In genomic region chr11:51648566-51648965, GRCm38 (mm10) we compare ENCODE assay signal across 9 mouse cellular contexts. TPM values are rescaled to one million over a fixed set of nuclear protein-coding genes. Genes with fewer than 3 reads are reported as not detected.
DNase-seq lines count a peak whose midpoint lies in the region; ATAC-seq and TF ChIP-seq lines count a peak whose summit lies in the region.
"Had no signal": no experiment of that assay in that cellular context is flagged by ENCODE, and none has a peak within 500 bp of the region (broad histone marks: within the 10 kb centered on the region; RNA-seq: fewer than 3 reads in every experiment).

No protein-coding gene starts in this region.

- peak overlapping the region; percentile 86 for H3K27ac ChIP-seq in heart, adult 2 months
- 0 out of 2 replicates have a peak overlapping the region, but pooled peaks have one; percentile 28 for H3K27ac ChIP-seq in embryonic facial prominence, embryonic 13.5 days
- H3K27ac ChIP-seq in kidney, embryonic 16.5 days (ENCODE audit: low read length): peak overlapping the region; percentile 70
- no peak overlapping the region for H3K27ac ChIP-seq in midbrain, embryonic 14.5 days (replicated peaks; ENCODE audit: low read depth, low read length)

- 39% methylated on average over 3 of the region's 3 CpGs for WGBS in heart, adult 2 months
- 12% methylated on average over 3 of the region's 3 CpGs for WGBS in embryonic facial prominence, embryonic 13.5 days
- WGBS in kidney, embryonic 16.5 days: 24% methylated on average over 3 of the region's 3 CpGs
- WGBS in midbrain, embryonic 14.5 days: 6% methylated on average over 3 of the region's 3 CpGs

- peak overlapping the region; percentile 87 for H3K9ac ChIP-seq in heart, adult 2 months (ENCODE audit: low read depth, low read length)
- H3K9ac ChIP-seq in embryonic facial prominence, embryonic 13.5 days: peak overlapping the region; percentile 81; the same call in 1 of the 2 replicates
- peak overlapping the region; percentile 51; the same call in 1 of the 2 replicates for H3K9ac ChIP-seq in kidney, embryonic 16.5 days (replicated peaks; ENCODE audit: low read length)
- H3K9ac ChIP-seq in midbrain, embryonic 14.5 days (replicated peaks; ENCODE audit: low read length): 0 out of 2 replicates have a peak overlapping the region, but pooled peaks have one; percentile 9

- H3K9me3 ChIP-seq in embryonic facial prominence, embryonic 13.5 days: no peaks in the 10 kb centered on the region
- H3K9me3 ChIP-seq in kidney, embryonic 16.5 days (ENCODE audit: low read length): no peaks in the 10 kb centered on the region
- no peaks in the 10 kb centered on the region for H3K9me3 ChIP-seq in midbrain, embryonic 14.5 days (ENCODE audit: control insufficient read depth, low read length)

- peak overlapping the region; percentile 76 for H3K4me3 ChIP-seq in heart, adult 2 months
- H3K4me3 ChIP-seq in embryonic facial prominence, embryonic 13.5 days: no peak overlapping the region
- H3K4me3 ChIP-seq in kidney, embryonic 16.5 days (ENCODE audit: low read length): peak overlapping the region; percentile 76
- no peak overlapping the region for H3K4me3 ChIP-seq in midbrain, embryonic 14.5 days (replicated peaks; ENCODE audit: low read depth, low read length)

- H3K36me3 ChIP-seq in heart, adult 2 months (ENCODE audit: control insufficient read depth, insufficient read depth, low read length): no peaks in the 10 kb centered on the region; the same call in none of the 2 replicates
- peaks cover 23% of the 10 kb centered on the region for H3K36me3 ChIP-seq in embryonic facial prominence, embryonic 13.5 days
- peaks cover 17% of the 10 kb centered on the region for H3K36me3 ChIP-seq in kidney, embryonic 16.5 days (ENCODE audit: insufficient read depth, low read length)
- H3K36me3 ChIP-seq in midbrain, embryonic 14.5 days (ENCODE audit: control insufficient read depth, insufficient read depth, low read length): no peaks in the 10 kb centered on the region
- H3K36me3 ChIP-seq: G1E had no signal

- no peak for TF ChIP-seq EP300 in heart, adult 2 months (IDR thresholded peaks at IDR 0.05; ENCODE audit: insufficient read depth, low read depth, low read length)

- ATAC-seq in embryonic facial prominence, embryonic 13.5 days (ENCODE audit: insufficient number of reproducible peaks, insufficient read depth, low FRiP score, low TSS enrichment, low read depth): no peak
- ATAC-seq in kidney, embryonic 16.5 days (ENCODE audit: low FRiP score, low TSS enrichment): peak; percentile 12; the same call in 1 of the 2 replicates
- ATAC-seq in midbrain, embryonic 14.5 days (ENCODE audit: low FRiP score, low TSS enrichment): 0 out of 2 replicates have a peak, but pooled peaks have one; percentile 14
- no peak for ATAC-seq in CD4-positive, CD25-positive, alpha-beta regulatory T cell, adult 4 months

- H3K4me2 ChIP-seq in embryonic facial prominence, embryonic 13.5 days: peak overlapping the region; percentile 97
- H3K4me2 ChIP-seq in kidney, embryonic 16.5 days (replicated peaks; ENCODE audit: low read depth, low read length): peak overlapping the region; percentile 94
- H3K4me2 ChIP-seq in midbrain, embryonic 14.5 days (ENCODE audit: low read length): peak overlapping the region; percentile 91

- H3K79me2 ChIP-seq in heart, adult 2 months (replicated peaks; ENCODE audit: control insufficient read depth, insufficient read depth, low read length): no peaks in the 10 kb centered on the region

- peaks cover 7% of the 10 kb centered on the region for H3K4me1 ChIP-seq in heart, adult 2 months (ENCODE audit: control insufficient read depth, insufficient read depth, low read length)
- H3K4me1 ChIP-seq in embryonic facial prominence, embryonic 13.5 days: peaks cover 34% of the 10 kb centered on the region
- peaks cover 39% of the 10 kb centered on the region for H3K4me1 ChIP-seq in kidney, embryonic 16.5 days (ENCODE audit: insufficient read depth, low read length)
- peaks cover 16% of the 10 kb centered on the region for H3K4me1 ChIP-seq in midbrain, embryonic 14.5 days (ENCODE audit: control insufficient read depth, insufficient read depth, low read length)

- TF ChIP-seq CTCF in heart, adult 2 months (IDR thresholded peaks at IDR 0.05): no peak

- H3K27me3 ChIP-seq in heart, adult 2 months (ENCODE audit: control insufficient read depth, insufficient read depth, low read length): no peaks in the 10 kb centered on the region
- peaks cover 15% of the 10 kb centered on the region for H3K27me3 ChIP-seq in embryonic facial prominence, embryonic 13.5 days
- no peaks in the 10 kb centered on the region for H3K27me3 ChIP-seq in kidney, embryonic 16.5 days (ENCODE audit: insufficient read depth, low read length)
- H3K27me3 ChIP-seq in midbrain, embryonic 14.5 days (ENCODE audit: control insufficient read depth, insufficient read depth, low read length): peaks cover 13% of the 10 kb centered on the region; the same call in 1 of the 2 replicates

- no peak for DNase-seq in heart, adult 2 months
- DNase-seq in heart, adult 8-10 months (ENCODE audit: low spot score): no peak
- DNase-seq in midbrain, embryonic 14.5 days: peak; percentile 55
- no peak for DNase-seq in cerebellum, postnatal 4 days (ENCODE audit: low spot score in 2 of 2)
- no peak for DNase-seq in urinary bladder, adult 2 months (ENCODE audit: low spot score)

- no peak for TF ChIP-seq POLR2A in heart, adult 2 months (IDR thresholded peaks at IDR 0.05; ENCODE audit: insufficient read depth, low read depth, low read length)

- intact Hi-C loops in heart, adult 2 months (cut with DNase I): no loop called here

RNA-seq across cellular contexts. Expression of gene N4bp3, which starts 2.1 kb away (rescaled TPM):
- 10 to 100 TPM; 10.2 to 10.7 TPM for total RNA-seq in heart, adult 2 months (2021)
- polyA plus RNA-seq in heart, adult 2 months (2012; rRNA removed): 8.2 and 8.6 TPM in 2 replicates
- total RNA-seq in heart, adult 8-10 months (2022): 10 to 100 TPM in 3 of 4 experiments, 1 to 10 TPM in 1; 9.2 to 10.8 (median 10.3) TPM
- 19.0 and 21.2 TPM in 2 replicates for polyA plus RNA-seq in embryonic facial prominence, embryonic 13.5 days (2015; fragmentation: Nextera tagmentation; extraction: Ambion mirVana)
- polyA plus RNA-seq in kidney, embryonic 16.5 days (2015; fragmentation: Nextera tagmentation; extraction: Ambion mirVana): 30.9 and 34.1 TPM in 2 replicates
- 11.6 and 15.2 TPM in 2 replicates for polyA plus RNA-seq in midbrain, embryonic 14.5 days (2014; fragmentation: Nextera tagmentation; extraction: Ambion mirVana)
- polyA plus RNA-seq in CD4-positive, CD25-positive, alpha-beta regulatory T cell, adult 4 months (2017; shearing (Covaris generic)): 1 to 10 TPM; 1.2 to 2.5 TPM
- 4.2 and 4.9 TPM in 2 replicates for polyA plus RNA-seq in urinary bladder, adult 2 months (2012; rRNA removed)

RNA-seq across cellular contexts. Expression of gene D930048N14Rik, which starts 2.2 kb away (rescaled TPM):
- total RNA-seq in heart, adult 2 months (2021): under 1 TPM; 0.60 to 0.68 TPM
- 3.7 and 5.0 TPM in 2 replicates for polyA plus RNA-seq in heart, adult 2 months (2012; rRNA removed)
- 1 to 10 TPM in 1 of 4 experiments, under 1 TPM in 3; 0.22 to 1.0 (median 0.63) TPM for total RNA-seq in heart, adult 8-10 months (2022)
- polyA plus RNA-seq in embryonic facial prominence, embryonic 13.5 days (2015; fragmentation: Nextera tagmentation; extraction: Ambion mirVana): 2.6 and 3.4 TPM in 2 replicates
- polyA plus RNA-seq in kidney, embryonic 16.5 days (2015; fragmentation: Nextera tagmentation; extraction: Ambion mirVana): 4.0 and 4.5 TPM in 2 replicates
- polyA plus RNA-seq in midbrain, embryonic 14.5 days (2014; fragmentation: Nextera tagmentation; extraction: Ambion mirVana): 0.85 and 1.00 TPM in 2 replicates
- polyA plus RNA-seq in CD4-positive, CD25-positive, alpha-beta regulatory T cell, adult 4 months (2017; shearing (Covaris generic)): under 1 TPM in 1 of 2 experiments, not detected in 1; 0.62 TPM
- 15.1 and 20.6 TPM in 2 replicates for polyA plus RNA-seq in urinary bladder, adult 2 months (2012; rRNA removed)
- polyA plus RNA-seq: G1E had no signal

RNA-seq across cellular contexts. Expression of gene Rmnd5b, which starts 12.9 kb away (rescaled TPM):
- 10 to 100 TPM; 14.0 to 15.0 TPM for total RNA-seq in heart, adult 2 months (2021)
- polyA plus RNA-seq in heart, adult 2 months (2012; rRNA removed): 24.8 and 32.8 TPM in 2 replicates
- total RNA-seq in heart, adult 8-10 months (2022): 10 to 100 TPM; 12.6 to 19.1 (median 15.3) TPM
- 49.3 and 49.9 TPM in 2 replicates for polyA plus RNA-seq in embryonic facial prominence, embryonic 13.5 days (2015; fragmentation: Nextera tagmentation; extraction: Ambion mirVana)
- polyA plus RNA-seq in kidney, embryonic 16.5 days (2015; fragmentation: Nextera tagmentation; extraction: Ambion mirVana): 48.9 and 51.9 TPM in 2 replicates
- 79.2 and 87.7 TPM in 2 replicates for polyA plus RNA-seq in midbrain, embryonic 14.5 days (2014; fragmentation: Nextera tagmentation; extraction: Ambion mirVana)
- 10 to 100 TPM; 46.6 to 54.0 TPM for polyA plus RNA-seq in CD4-positive, CD25-positive, alpha-beta regulatory T cell, adult 4 months (2017; shearing (Covaris generic))
- 35.3 and 43.4 TPM in 2 replicates for polyA plus RNA-seq in urinary bladder, adult 2 months (2012; rRNA removed)

RNA-seq across cellular contexts. Expression of gene Nhp2, which starts 29.0 kb away (rescaled TPM):
- 10 to 100 TPM; 18.4 to 24.8 TPM for total RNA-seq in heart, adult 2 months (2021)
- polyA plus RNA-seq in heart, adult 2 months (2012; rRNA removed): 18.5 and 19.0 TPM in 2 replicates
- total RNA-seq in heart, adult 8-10 months (2022): 10 to 100 TPM; 18.4 to 23.7 (median 21.4) TPM
- polyA plus RNA-seq in embryonic facial prominence, embryonic 13.5 days (2015; fragmentation: Nextera tagmentation; extraction: Ambion mirVana): 135 and 151 TPM in 2 replicates
- 156 and 158 TPM in 2 replicates for polyA plus RNA-seq in kidney, embryonic 16.5 days (2015; fragmentation: Nextera tagmentation; extraction: Ambion mirVana)
- 107 and 115 TPM in 2 replicates for polyA plus RNA-seq in midbrain, embryonic 14.5 days (2014; fragmentation: Nextera tagmentation; extraction: Ambion mirVana)
- polyA plus RNA-seq in CD4-positive, CD25-positive, alpha-beta regulatory T cell, adult 4 months (2017; shearing (Covaris generic)): 100 to 1,000 TPM in 1 of 2 experiments, 10 to 100 TPM in 1; 87.8 to 116 TPM
- 48.8 and 55.7 TPM in 2 replicates for polyA plus RNA-seq in urinary bladder, adult 2 months (2012; rRNA removed)

RNA-seq across cellular contexts. Expression of gene 0610009B22Rik, which starts 40.1 kb away (rescaled TPM):
- total RNA-seq in heart, adult 2 months (2021): 10 to 100 TPM; 41.7 to 42.3 TPM
- 25.1 and 40.7 TPM in 2 replicates for polyA plus RNA-seq in heart, adult 2 months (2012; rRNA removed)
- total RNA-seq in heart, adult 8-10 months (2022): 10 to 100 TPM; 35.6 to 44.6 (median 40.8) TPM
- 87.7 and 102 TPM in 2 replicates for polyA plus RNA-seq in embryonic facial prominence, embryonic 13.5 days (2015; fragmentation: Nextera tagmentation; extraction: Ambion mirVana)
- polyA plus RNA-seq in kidney, embryonic 16.5 days (2015; fragmentation: Nextera tagmentation; extraction: Ambion mirVana): 105 and 107 TPM in 2 replicates
- 110 and 116 TPM in 2 replicates for polyA plus RNA-seq in midbrain, embryonic 14.5 days (2014; fragmentation: Nextera tagmentation; extraction: Ambion mirVana)
- polyA plus RNA-seq in CD4-positive, CD25-positive, alpha-beta regulatory T cell, adult 4 months (2017; shearing (Covaris generic)): 10 to 100 TPM; 19.9 to 20.3 TPM
- polyA plus RNA-seq in urinary bladder, adult 2 months (2012; rRNA removed): 33.4 and 45.1 TPM in 2 replicates

Comparison
In these comparisons a context has a peak if more than half of its experiments do, and no peak if none do; other contexts are left out.
1. H3K4me3 ChIP-seq: peak in heart, adult 2 months (single experiment) and kidney, embryonic 16.5 days (single experiment); none in embryonic facial prominence, embryonic 13.5 days (single experiment) and midbrain, embryonic 14.5 days (single experiment).
2. H3K9ac ChIP-seq: peak in every context shown above with its lines; median percentile 87 in heart, adult 2 months; 81 in embryonic facial prominence, embryonic 13.5 days; 51 in kidney, embryonic 16.5 days; 9 in midbrain, embryonic 14.5 days.
3. ATAC-seq: peak in kidney, embryonic 16.5 days (single experiment) and midbrain, embryonic 14.5 days (single experiment); none in embryonic facial prominence, embryonic 13.5 days (single experiment) and CD4-positive, CD25-positive, alpha-beta regulatory T cell, adult 4 months (single experiment).
4. Peak in every context shown above with its lines, with median percentiles within 50 percentile points of each other: H3K4me2 ChIP-seq.